Comparison of ENCODE assay signal across 8 mouse cellular contexts in the genomic region with DNA sequence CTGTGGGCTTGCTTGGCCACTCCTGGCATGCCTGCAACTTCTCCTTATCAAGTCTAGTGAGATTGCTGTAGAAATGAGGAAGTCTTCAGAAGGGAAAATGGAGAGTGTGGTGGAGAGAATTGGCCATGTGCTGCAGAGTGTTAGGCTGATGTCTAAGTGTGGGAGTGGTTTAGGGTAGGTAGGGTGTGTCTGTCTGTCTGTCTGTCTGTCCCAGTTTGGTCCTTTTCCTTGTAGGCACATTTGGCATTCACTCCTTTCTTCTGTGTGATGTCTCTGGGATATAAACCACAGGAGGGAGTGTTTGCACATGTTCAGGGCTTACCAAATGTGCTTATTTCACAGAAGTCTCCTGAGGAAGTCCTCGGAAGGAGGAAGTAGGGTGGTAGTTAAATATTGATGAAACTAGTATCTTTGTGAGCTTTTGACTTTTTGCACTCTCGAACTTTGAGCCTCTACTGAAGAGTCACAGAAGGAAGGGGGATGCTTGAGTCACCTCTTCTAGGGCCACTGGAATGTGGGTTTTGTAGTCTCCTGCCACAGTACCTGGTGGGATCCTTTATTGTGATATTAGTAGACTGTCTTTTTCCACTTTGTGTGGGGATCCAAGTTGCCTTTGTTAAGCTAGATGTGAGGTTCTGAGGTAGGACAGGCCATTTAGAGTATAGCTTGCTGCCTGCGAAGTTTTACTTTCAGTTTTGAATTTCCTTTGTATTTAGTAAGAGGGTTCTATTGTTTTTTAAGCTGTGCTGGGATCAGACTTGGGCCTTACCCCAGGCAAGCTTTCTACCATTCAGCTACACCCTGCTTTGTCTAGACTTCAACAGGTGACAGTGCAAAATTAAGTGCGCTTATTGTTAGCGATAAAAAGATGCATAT. TPM values are rescaled to one million over a fixed set of nuclear protein-coding genes. Genes with fewer than 3 reads are reported as not detected.
DNase-seq lines count a peak whose midpoint lies in the region; ATAC-seq and TF ChIP-seq lines count a peak whose summit lies in the region.

No protein-coding gene starts in this region.

- no peaks in the 10 kb centered on the region for H3K27me3 ChIP-seq in hindbrain, embryonic 15.5 days
- no peaks in the 10 kb centered on the region for H3K27me3 ChIP-seq in splenic B cell, adult 2 months (ENCODE audit: control insufficient read depth, insufficient read depth, low read length, poor library complexity, severe bottlenecking)

- H3K4me1 ChIP-seq in cortical plate, adult 2 months (ENCODE audit: control insufficient read depth, insufficient read depth, low read length), result peaks cover 18% of the 10 kb centered on the region
- H3K4me1 ChIP-seq in hindbrain, embryonic 15.5 days (replicated peaks), result peaks cover 60% of the 10 kb centered on the region
- peaks cover 51% of the 10 kb centered on the region for H3K4me1 ChIP-seq in lung, adult 2 months (ENCODE audit: control insufficient read depth, insufficient read depth, low read length)

- H3K9me3 ChIP-seq in hindbrain, embryonic 15.5 days, result no peaks in the 10 kb centered on the region

- H3K9ac ChIP-seq in hindbrain, embryonic 15.5 days, result no peak overlapping the region

- no peak for ATAC-seq in CD4-positive, CD25-positive, alpha-beta regulatory T cell, adult 4 months
- no peak for ATAC-seq in hindbrain, embryonic 15.5 days (ENCODE audit: low FRiP score, low read depth)

- peak; percentile 57 for DNase-seq in CD4-positive, CD25-positive, alpha-beta regulatory T cell, adult 2 months (ENCODE audit: low read depth, low spot score)
- DNase-seq in lung, adult 2 months, result peak; percentile 34
- peak; percentile 77 for DNase-seq in splenic B cell, adult 2 months (ENCODE audit: low read depth, low spot score)
- DNase-seq in cerebellum, adult 8-10 months, result no peak
- no peak for DNase-seq in cerebellum, adult 9-10 months

- peak overlapping the region; percentile 23 for H3K4me3 ChIP-seq in cortical plate, adult 2 months (ENCODE audit: insufficient read depth, low read length)
- H3K4me3 ChIP-seq in hindbrain, embryonic 15.5 days, result peak overlapping the region; percentile 11
- peak overlapping the region; percentile 24 for H3K4me3 ChIP-seq in lung, adult 2 months (replicated peaks; ENCODE audit: extremely low read depth, low read depth, low read length)

- no peak for TF ChIP-seq POLR2A in cortical plate, adult 2 months (IDR thresholded peaks at IDR 0.05; ENCODE audit: extremely low read depth, insufficient read depth, low read length)
- no peak for TF ChIP-seq POLR2A in lung, adult 2 months (IDR thresholded peaks at IDR 0.05; ENCODE audit: borderline replicate concordance, extremely low read depth, low read depth, low read length)

- no peak for TF ChIP-seq CTCF in cortical plate, adult 2 months (IDR thresholded peaks at IDR 0.05; ENCODE audit: extremely low read depth, insufficient read depth, low read length)
- TF ChIP-seq CTCF in lung, adult 2 months (IDR thresholded peaks at IDR 0.05; ENCODE audit: insufficient read depth, low read length), result no peak

- H3K4me2 ChIP-seq in hindbrain, embryonic 15.5 days, result peak overlapping the region; percentile 71

- no peaks in the 10 kb centered on the region for H3K36me3 ChIP-seq in hindbrain, embryonic 15.5 days
- no peaks in the 10 kb centered on the region; the same call in none of the 2 replicates for H3K36me3 ChIP-seq in splenic B cell, adult 2 months (ENCODE audit: control insufficient read depth, insufficient read depth, low read length, poor library complexity, severe bottlenecking)

- WGBS in hindbrain, embryonic 15.5 days, result 80% methylated on average over 5 of the region's 5 CpGs
- 17% methylated on average over 5 of the region's 5 CpGs for WGBS in lung, adult 2 months

- no peak overlapping the region; the same call in 1 of the 2 replicates for H3K27ac ChIP-seq in cortical plate, adult 2 months (ENCODE audit: insufficient read depth, low read length)
- H3K27ac ChIP-seq in hindbrain, embryonic 15.5 days (replicated peaks), result no peak overlapping the region

RNA-seq across cellular contexts. Expression of a gene that starts 9.2 kb away (rescaled TPM):
- polyA plus RNA-seq in CD4-positive, CD25-positive, alpha-beta regulatory T cell, adult 4 months (2017; shearing (Covaris generic)), result 1,000 to 10,000 TPM in 1 of 2 experiments, 100 to 1,000 TPM in 1; 868 to 1,085 TPM
- polyA plus RNA-seq in cortical plate, adult 2 months (2012; rRNA removed), result 177 and 188 TPM in 2 replicates
- 342 and 354 TPM in 2 replicates for polyA plus RNA-seq in hindbrain, embryonic 15.5 days (2015; fragmentation: Nextera tagmentation; extraction: Ambion mirVana)
- 133 and 219 TPM in 2 replicates for polyA plus RNA-seq in lung, adult 2 months (2012; rRNA removed)

RNA-seq across cellular contexts. Expression of a gene that starts 22.3 kb away (rescaled TPM):
- polyA plus RNA-seq in CD4-positive, CD25-positive, alpha-beta regulatory T cell, adult 4 months (2017; shearing (Covaris generic)), result under 1 TPM; 0.27 to 0.58 TPM
- polyA plus RNA-seq in cortical plate, adult 2 months (2012; rRNA removed), result 0.38 TPM in 2 replicates
- polyA plus RNA-seq in hindbrain, embryonic 15.5 days (2015; fragmentation: Nextera tagmentation; extraction: Ambion mirVana), result 0.25 and 0.46 TPM in 2 replicates
- polyA plus RNA-seq in lung, adult 2 months (2012; rRNA removed), result 0.40 and 0.58 TPM in 2 replicates

RNA-seq across cellular contexts. Expression of a gene that starts 29.2 kb away (rescaled TPM):
- 100 to 1,000 TPM; 226 to 315 TPM for polyA plus RNA-seq in CD4-positive, CD25-positive, alpha-beta regulatory T cell, adult 4 months (2017; shearing (Covaris generic))
- 102 and 105 TPM in 2 replicates for polyA plus RNA-seq in cortical plate, adult 2 months (2012; rRNA removed)
- polyA plus RNA-seq in hindbrain, embryonic 15.5 days (2015; fragmentation: Nextera tagmentation; extraction: Ambion mirVana), result 121 and 130 TPM in 2 replicates
- polyA plus RNA-seq in lung, adult 2 months (2012; rRNA removed), result 91.9 and 95.2 TPM in 2 replicates

RNA-seq across cellular contexts. Expression of a gene that starts 30.2 kb away (rescaled TPM):
- 100 to 1,000 TPM; 371 to 424 TPM for polyA plus RNA-seq in CD4-positive, CD25-positive, alpha-beta regulatory T cell, adult 4 months (2017; shearing (Covaris generic))
- polyA plus RNA-seq in cortical plate, adult 2 months (2012; rRNA removed), result 95.7 and 99.0 TPM in 2 replicates
- 205 and 208 TPM in 2 replicates for polyA plus RNA-seq in hindbrain, embryonic 15.5 days (2015; fragmentation: Nextera tagmentation; extraction: Ambion mirVana)
- polyA plus RNA-seq in lung, adult 2 months (2012; rRNA removed), result 34.7 and 47.4 TPM in 2 replicates

Comparison
In these comparisons a context has a peak if more than half of its experiments do, and no peak if none do; other contexts are left out.
1. DNase-seq: peak in CD4-positive, CD25-positive, alpha-beta regulatory T cell, adult 2 months (single experiment), lung, adult 2 months (single experiment) and splenic B cell, adult 2 months (single experiment); none in cerebellum, adult 8-10 months (single experiment) and cerebellum, adult 9-10 months (single experiment).
2. Peak in every context shown above with its lines, with median percentiles within 50 percentile points of each other: H3K4me3 ChIP-seq.